Mouse (Mus musculus) midbrain, embryonic 13.5 days (tissue): ENCODE results near the gene Gm49384. TPM values are rescaled to one million over a fixed set of nuclear protein-coding genes. Genes with fewer than 3 reads are reported as not detected.

Source experiments
- ATAC-seq: fragments of 200-750 bp; cut with Nextera tagmentation; 2 replicates; pipeline ENCODE4 v1.8.0; 2017; ENCODE audit warnings: mild to moderate bottlenecking, moderate TSS enrichment, moderate library complexity
- H3K27ac ChIP-seq: fragments of 300-500 bp; sonication (generic); 2 replicates; pipeline ENCODE4 v1.5.1; 2015; ENCODE audit warnings: inconsistent platforms, mild to moderate bottlenecking, moderate library complexity
- H3K27me3 ChIP-seq: fragments of 300-500 bp; sonication (generic); 2 replicates; pipeline ENCODE4 v1.6.1; 2015; ENCODE audit warnings: mild to moderate bottlenecking, inconsistent platforms
- H3K36me3 ChIP-seq: fragments of 300-500 bp; sonication (generic); 2 replicates; pipeline ENCODE4 v1.6.1; 2015; ENCODE audit warnings: mild to moderate bottlenecking, inconsistent platforms
- H3K4me1 ChIP-seq: fragments of 300-500 bp; sonication (generic); replicated peaks from 2 replicates; pipeline ENCODE4 v1.6.1; 2015; ENCODE audit warnings: inconsistent platforms
- H3K4me2 ChIP-seq: fragments of 300-500 bp; sonication (generic); replicated peaks from 2 replicates; pipeline ENCODE4 v1.6.1; 2015; ENCODE audit warnings: moderate library complexity, mild to moderate bottlenecking, inconsistent platforms
- H3K4me3 ChIP-seq: fragments of 300-500 bp; sonication (generic); replicated peaks from 2 replicates; pipeline ENCODE4 v1.5.1; 2015; ENCODE audit warnings: mild to moderate bottlenecking, inconsistent platforms
- H3K9ac ChIP-seq: fragments of 300-500 bp; sonication (generic); replicated peaks from 2 replicates; pipeline ENCODE4 v1.6.1; 2015; ENCODE audit warnings: mild to moderate bottlenecking, inconsistent platforms
- H3K9me3 ChIP-seq: fragments of 300-500 bp; sonication (generic); 2 replicates; pipeline ENCODE4 v1.6.1; 2016; ENCODE audit warnings: mild to moderate bottlenecking, inconsistent platforms
- WGBS: fragments of 180-500 bp; shearing (Covaris S2); methylation state at CpG from one replicate; pipeline ENCODE4 v1.1.7; 2015; 5-methylcytosine and 5-hydroxymethylcytosine counted together
- polyA plus RNA-seq: library from polyadenylated mRNA; unstranded; fragments of >200 nt; fragmentation: Nextera tagmentation; extraction: Ambion mirVana; gene quantifications from 2 replicates; pipeline ENCODE4 v1.2.1, GENCODE M21; 2015

Gm49384 gene
- polyA plus RNA-seq, 1 experiment from 2014 or later = 15.8 TPM

- no peaks in the 10 kb centered on the region for H3K9me3 ChIP-seq
- no peak overlapping the region for H3K27ac ChIP-seq
- H3K4me2 ChIP-seq = no peak overlapping the region
- H3K9ac ChIP-seq = no peak overlapping the region
- WGBS = 90% methylated on average over 19 of the region's 19 CpGs
- ATAC-seq = no peak
- H3K4me3 ChIP-seq = no peak overlapping the region
- peaks cover 14% of the 10 kb centered on the region; the same call in 1 of the 2 replicates for H3K36me3 ChIP-seq
- no peaks in the 10 kb centered on the region for H3K27me3 ChIP-seq
- H3K4me1 ChIP-seq = no peaks in the 10 kb centered on the region
Observed at GRCm38 (mm10) chr12:69220613-69221277, 16.7 kb upstream of the Gm49384 start.

- Histone ChIP-seq H3K27ac (no peak overlapping the region), H3K4me1 (no peaks in the 10 kb centered on the region), H3K4me2 (no peak overlapping the region), H3K36me3 (peaks cover 21% of the 10 kb centered on the region), H3K27me3 (no peaks in the 10 kb centered on the region), H3K9me3 (no peaks in the 10 kb centered on the region), H3K9ac (no peak overlapping the region), H3K4me3 (no peak overlapping the region)
- WGBS = 96% methylated on average over 7 of the region's 7 CpGs
- no peak for ATAC-seq
Observed at GRCm38 (mm10) chr12:69216587-69216986, 12.5 kb upstream of the Gm49384 start.

- WGBS = 87% methylated on average over 3 of the region's 3 CpGs
- no peak for ATAC-seq
Observed at GRCm38 (mm10) chr12:69215000-69215785, 11.1 kb upstream of the Gm49384 start.

GRCm38 (mm10) chr12:69214393-69214792 lies 10.3 kb upstream of the Gm49384 start:
- Histone ChIP-seq H3K4me3 (no peak overlapping the region), H3K4me1 (no peaks in the 10 kb centered on the region), H3K9me3 (no peaks in the 10 kb centered on the region), H3K27me3 (no peaks in the 10 kb centered on the region), H3K36me3 (peaks cover 13% of the 10 kb centered on the region), H3K9ac (no peak overlapping the region), H3K27ac (no peak overlapping the region), H3K4me2 (no peak overlapping the region)
- ATAC-seq = no peak
- WGBS = 94% methylated on average over 7 of the region's 7 CpGs

More at GRCm38 (mm10) chr12:69215000-69215785, 11.1 kb upstream of the Gm49384 start:
- H3K36me3 ChIP-seq = peaks cover 13% of the 10 kb centered on the region
- no peak overlapping the region for H3K27ac ChIP-seq
- H3K9me3 ChIP-seq = no peaks in the 10 kb centered on the region
- H3K9ac ChIP-seq = no peak overlapping the region
- no peak overlapping the region for H3K4me2 ChIP-seq
- H3K4me3 ChIP-seq = no peak overlapping the region
- no peaks in the 10 kb centered on the region for H3K4me1 ChIP-seq
- no peaks in the 10 kb centered on the region for H3K27me3 ChIP-seq

- H3K36me3 ChIP-seq = peaks cover 9% of the 10 kb centered on the region
- 95% methylated on average over 13 of the region's 13 CpGs for WGBS
- no peak overlapping the region for H3K9ac ChIP-seq
Observed at GRCm38 (mm10) chr12:69213186-69213777, 9.2 kb upstream of the Gm49384 start.

GRCm38 (mm10) chr12:69211057-69211456 lies 7.0 kb upstream of the Gm49384 start:
- Histone ChIP-seq H3K27me3 (no peaks in the 10 kb centered on the region), H3K4me2 (no peak overlapping the region), H3K36me3 (peaks cover 7% of the 10 kb centered on the region), H3K27ac (no peak overlapping the region), H3K9ac (no peak overlapping the region), H3K4me1 (no peaks in the 10 kb centered on the region), H3K4me3 (no peak overlapping the region), H3K9me3 (no peaks in the 10 kb centered on the region)
- ATAC-seq = no peak
- WGBS = 89% methylated on average over 5 of the region's 5 CpGs

More at GRCm38 (mm10) chr12:69213186-69213777, 9.2 kb upstream of the Gm49384 start:
- Histone ChIP-seq H3K4me2 (no peak overlapping the region), H3K4me3 (no peak overlapping the region), H3K27me3 (no peaks in the 10 kb centered on the region), H3K27ac (no peak overlapping the region), H3K9me3 (no peaks in the 10 kb centered on the region), H3K4me1 (no peaks in the 10 kb centered on the region)
- no peak for ATAC-seq

GRCm38 (mm10) chr12:69210056-69210979 lies 6.3 kb upstream of the Gm49384 start:
- H3K27ac ChIP-seq = no peak overlapping the region
- H3K4me2 ChIP-seq = no peak overlapping the region
- no peak overlapping the region for H3K9ac ChIP-seq
- ATAC-seq = no peak
- 92% methylated on average over 18 of the region's 18 CpGs for WGBS
- H3K4me3 ChIP-seq = no peak overlapping the region
- H3K27me3 ChIP-seq = no peaks in the 10 kb centered on the region
- peaks cover 7% of the 10 kb centered on the region for H3K36me3 ChIP-seq
- no peaks in the 10 kb centered on the region for H3K9me3 ChIP-seq
- no peaks in the 10 kb centered on the region for H3K4me1 ChIP-seq

GRCm38 (mm10) chr12:69208520-69208919 lies 4.5 kb upstream of the Gm49384 start:
- Histone ChIP-seq H3K4me3 (no peak overlapping the region), H3K36me3 (peaks cover 4% of the 10 kb centered on the region), H3K4me1 (no peaks in the 10 kb centered on the region; the same call in 1 of the 2 replicates), H3K27ac (no peak overlapping the region), H3K4me2 (no peak overlapping the region), H3K27me3 (no peaks in the 10 kb centered on the region), H3K9ac (no peak overlapping the region), H3K9me3 (no peaks in the 10 kb centered on the region)
- 90% methylated on average over 2 of the region's 2 CpGs for WGBS
- ATAC-seq = no peak

- Histone ChIP-seq H3K4me2 (no peak overlapping the region), H3K4me1 (no peaks in the 10 kb centered on the region; the same call in 1 of the 2 replicates), H3K9ac (no peak overlapping the region), H3K9me3 (no peaks in the 10 kb centered on the region), H3K36me3 (no peaks in the 10 kb centered on the region; the same call in none of the 2 replicates), H3K27me3 (no peaks in the 10 kb centered on the region), H3K4me3 (no peak overlapping the region), H3K27ac (no peak overlapping the region)
- WGBS = 97% methylated on average over 7 of the region's 7 CpGs
- ATAC-seq = no peak
Observed at GRCm38 (mm10) chr12:69207926-69208325, 3.9 kb upstream of the Gm49384 start.

- no peak overlapping the region for H3K4me3 ChIP-seq
- H3K9me3 ChIP-seq = no peaks in the 10 kb centered on the region
- no peak overlapping the region for H3K9ac ChIP-seq
- no peak overlapping the region for H3K4me2 ChIP-seq
- H3K27me3 ChIP-seq = no peaks in the 10 kb centered on the region
- 93% methylated on average over 8 of the region's 8 CpGs for WGBS
- H3K4me1 ChIP-seq = no peaks in the 10 kb centered on the region; the same call in 1 of the 2 replicates
- no peak overlapping the region for H3K27ac ChIP-seq
- ATAC-seq = no peak
- peaks cover 4% of the 10 kb centered on the region for H3K36me3 ChIP-seq
Observed at GRCm38 (mm10) chr12:69207396-69207795, 3.3 kb upstream of the Gm49384 start.

- Histone ChIP-seq H3K9me3 (no peaks in the 10 kb centered on the region), H3K4me1 (peaks cover 31% of the 10 kb centered on the region), H3K4me3 (peak overlapping the region; percentile 96; the same call in 1 of the 2 replicates), H3K9ac (no peak overlapping the region), H3K4me2 (peak overlapping the region; percentile 96; the same call in 1 of the 2 replicates), H3K36me3 (peaks cover 23% of the 10 kb centered on the region), H3K27me3 (no peaks in the 10 kb centered on the region), H3K27ac (no peak overlapping the region)
- ATAC-seq = no peak
Observed at GRCm38 (mm10) chr12:69198985-69199384, 5.1 kb downstream of the Gm49384 start.
